Mouse (Mus musculus): ENCODE results near the gene Tubb1.

GRCm38 (mm10) chr2:174424301-174425085, 26.0 kb upstream of the Tubb1 start:
- no peak for TF ChIP-seq POLR2A (IDR thresholded peaks at IDR 0.05; ENCODE audit: extremely low read depth, insufficient read depth, low read length)
- TF ChIP-seq CTCF (IDR thresholded peaks at IDR 0.05; ENCODE audit: low read depth, low read length), result no peak
